Mouse (Mus musculus) cortical plate, adult 2 months (tissue): ENCODE data around the gene Sh3d21.

Source experiments
- CTCF ChIP-seq: fragments of 200-500 bp; IDR thresholded peaks from 2 replicates; pipeline ENCODE4 v1.5.1; 2011; ENCODE audit warnings: mild to moderate bottlenecking, control low read depth, low read length; ENCODE audit not compliant: insufficient read depth; ENCODE audit errors: extremely low read depth
- POLR2A ChIP-seq: fragments of 200-500 bp; IDR thresholded peaks from 2 replicates; pipeline ENCODE4 v1.6.1; 2011; ENCODE audit warnings: mild to moderate bottlenecking, low read length, control low read depth; ENCODE audit not compliant: insufficient read depth; ENCODE audit errors: extremely low read depth

- TF ChIP-seq POLR2A (no peak), CTCF (no peak)
Measured at GRCm38 (mm10) chr4:126148161-126148961, 14.9 kb downstream of the Sh3d21 start.
